Mouse (Mus musculus) intestine, postnatal 0 days (tissue): ENCODE measurements at regions not wholly inside any gene's neighbourhood (a gene's known extent, or its start where the extent isn't known, plus 50 kb on each side); places are given as distances from the start of the nearest gene placed in this dataset.

Experiments used
- ATAC-seq: fragments of 200-750 bp; cut with Nextera tagmentation; 2 replicates; pipeline ENCODE4 v1.8.0; 2017; ENCODE audit warnings: mild to moderate bottlenecking, moderate TSS enrichment, moderate library complexity
- H3K27ac ChIP-seq: fragments of 300-500 bp; sonication (generic); 2 replicates; pipeline ENCODE4 v1.5.1; 2014; ENCODE audit warnings: mild to moderate bottlenecking, low read depth, low read length, moderate library complexity
- H3K27me3 ChIP-seq: fragments of 300-500 bp; sonication (generic); replicated peaks from 2 replicates; pipeline ENCODE4 v1.6.1; 2014; ENCODE audit warnings: low read length, mixed read lengths; ENCODE audit not compliant: control insufficient read depth, insufficient read depth
- H3K36me3 ChIP-seq: fragments of 300-500 bp; sonication (generic); 2 replicates; pipeline ENCODE4 v1.6.1; 2014; ENCODE audit warnings: mild to moderate bottlenecking, moderate library complexity; ENCODE audit not compliant: control insufficient read depth, insufficient read depth
- H3K4me1 ChIP-seq: fragments of 300-500 bp; sonication (generic); replicated peaks from 2 replicates; pipeline ENCODE4 v1.6.1; 2014; ENCODE audit warnings: antibody characterized with exemption, low read length, mixed read lengths; ENCODE audit not compliant: control insufficient read depth, insufficient read depth
- H3K4me2 ChIP-seq: fragments of 300-500 bp; sonication (generic); replicated peaks from 2 replicates; pipeline ENCODE4 v1.6.1; 2014; ENCODE audit warnings: low read depth, mild to moderate bottlenecking, moderate library complexity
- H3K4me3 ChIP-seq: fragments of 300-500 bp; sonication (generic); 2 replicates; pipeline ENCODE4 v1.5.1; 2014; ENCODE audit warnings: low read depth, low read length
- H3K9ac ChIP-seq: fragments of 300-500 bp; sonication (generic); 2 replicates; pipeline ENCODE4 v1.6.1; 2014; ENCODE audit warnings: mild to moderate bottlenecking, low read depth, low read length
- H3K9me3 ChIP-seq: fragments of 300-500 bp; sonication (generic); 2 replicates; pipeline ENCODE4 v1.6.1; 2016; ENCODE audit warnings: mixed run types; ENCODE audit not compliant: control insufficient read depth
- CTCF ChIP-seq: sonication (generic); IDR thresholded peaks from 2 replicates; pipeline ENCODE4 v1.5.1; 2016; ENCODE audit warnings: low read depth, mild to moderate bottlenecking, control low read depth, antibody characterized with exemption, moderate library complexity
- WGBS: fragments of 180-500 bp; shearing (Covaris S2); extraction: QIAGEN DNeasy Blood & Tissue Kit; methylation state at CpG from one replicate; pipeline ENCODE4 v1.1.7; 2014; 5-methylcytosine and 5-hydroxymethylcytosine counted together

DNA sequence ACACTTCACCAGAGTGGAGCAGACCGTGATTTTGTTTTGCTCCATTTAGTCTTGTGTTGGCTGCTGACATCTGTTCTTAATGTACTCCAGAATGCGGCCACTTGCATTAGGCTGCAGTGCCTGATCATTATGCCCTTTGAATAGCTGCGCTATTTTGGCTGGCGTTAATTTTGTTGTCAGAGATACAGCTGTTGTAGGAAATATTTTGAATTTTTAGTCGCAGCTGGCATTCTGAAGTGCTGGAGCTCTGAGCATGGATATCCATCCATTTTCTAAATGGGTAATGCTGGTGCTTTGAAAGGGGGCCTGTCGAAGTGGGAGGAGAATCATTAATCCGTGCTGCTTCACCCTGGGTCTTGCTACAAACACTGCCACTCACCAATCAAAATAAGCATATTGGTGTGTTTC, 275.1 kb downstream of the Adamts20 start:
- TF ChIP-seq CTCF = no peak
- H3K27ac ChIP-seq = no peak overlapping the region
- H3K36me3 ChIP-seq = no peaks in the 10 kb centered on the region
- 57% methylated on average over 7 of the region's 7 CpGs for WGBS
- no peaks in the 10 kb centered on the region for H3K27me3 ChIP-seq
- H3K4me1 ChIP-seq = no peaks in the 10 kb centered on the region
- no peak overlapping the region for H3K9ac ChIP-seq
- H3K4me2 ChIP-seq = no peak overlapping the region
- no peak for ATAC-seq
- no peak overlapping the region for H3K4me3 ChIP-seq
- no peaks in the 10 kb centered on the region for H3K9me3 ChIP-seq

DNA sequence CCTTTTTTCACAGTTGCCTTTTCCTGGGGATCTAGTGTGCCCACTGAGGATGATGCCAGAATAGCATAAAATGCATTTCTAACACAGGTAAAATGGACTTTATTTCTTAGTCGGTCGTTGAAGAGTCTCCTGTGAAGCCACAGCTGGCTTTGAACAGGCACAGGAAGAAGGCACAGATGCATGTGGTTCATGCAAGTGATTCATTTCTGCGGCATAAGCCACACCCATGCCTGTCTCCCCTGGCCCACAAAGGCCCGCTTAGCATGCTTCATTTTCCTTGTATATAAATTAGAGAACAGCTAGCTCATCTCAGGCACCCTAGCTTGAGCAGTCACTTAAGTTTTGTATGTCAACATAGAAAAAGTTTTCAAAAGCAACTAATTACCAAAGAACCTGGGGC, 277.6 kb downstream of the Adamts20 start:
- Histone ChIP-seq H3K36me3 (no peaks in the 10 kb centered on the region), H3K4me1 (no peaks in the 10 kb centered on the region), H3K4me2 (no peak overlapping the region), H3K9ac (no peak overlapping the region), H3K27ac (no peak overlapping the region), H3K27me3 (no peaks in the 10 kb centered on the region), H3K9me3 (no peaks in the 10 kb centered on the region), H3K4me3 (no peak overlapping the region)
- 75% methylated on average over 4 of the region's 4 CpGs for WGBS
- TF ChIP-seq CTCF = no peak
- no peak for ATAC-seq

GRCm38 (mm10) chr15:94183663-94184375, 281.4 kb downstream of the Adamts20 start:
- Histone ChIP-seq H3K4me1 (no peaks in the 10 kb centered on the region), H3K4me2 (no peak overlapping the region), H3K36me3 (no peaks in the 10 kb centered on the region), H3K4me3 (no peak overlapping the region), H3K27me3 (no peaks in the 10 kb centered on the region), H3K9ac (no peak overlapping the region), H3K27ac (no peak overlapping the region), H3K9me3 (no peaks in the 10 kb centered on the region)
- 88% methylated on average over 6 of the region's 6 CpGs for WGBS
- TF ChIP-seq CTCF = no peak
- no peak for ATAC-seq

DNA sequence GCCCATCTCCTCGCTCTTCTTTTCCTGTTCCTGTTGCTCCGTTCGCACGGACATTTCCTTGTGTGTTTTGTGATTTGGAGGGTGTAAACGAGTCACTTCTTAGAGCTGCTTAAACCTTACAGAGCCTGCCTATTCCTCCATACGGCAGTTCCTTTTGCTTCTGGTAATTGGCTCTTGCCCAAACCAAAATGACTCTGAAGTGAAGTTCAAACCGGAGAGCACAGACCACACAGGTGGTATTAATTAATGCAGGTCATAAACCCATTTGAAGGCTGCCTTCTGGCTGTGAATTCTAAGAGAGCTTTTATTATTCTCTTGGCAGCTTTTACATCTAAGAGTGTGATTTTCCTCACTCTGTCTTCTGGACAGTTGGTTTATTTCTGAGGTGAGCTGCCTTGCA, 291.1 kb downstream of the Adamts20 start:
- H3K4me3 ChIP-seq = no peak overlapping the region
- ATAC-seq = no peak
- no peaks in the 10 kb centered on the region for H3K9me3 ChIP-seq
- no peaks in the 10 kb centered on the region for H3K36me3 ChIP-seq
- no peak overlapping the region for H3K27ac ChIP-seq
- no peaks in the 10 kb centered on the region for H3K4me1 ChIP-seq
- WGBS = 70% methylated on average over 7 of the region's 7 CpGs
- no peak overlapping the region for H3K4me2 ChIP-seq
- no peaks in the 10 kb centered on the region for H3K27me3 ChIP-seq
- H3K9ac ChIP-seq = no peak overlapping the region
- TF ChIP-seq CTCF = no peak

DNA sequence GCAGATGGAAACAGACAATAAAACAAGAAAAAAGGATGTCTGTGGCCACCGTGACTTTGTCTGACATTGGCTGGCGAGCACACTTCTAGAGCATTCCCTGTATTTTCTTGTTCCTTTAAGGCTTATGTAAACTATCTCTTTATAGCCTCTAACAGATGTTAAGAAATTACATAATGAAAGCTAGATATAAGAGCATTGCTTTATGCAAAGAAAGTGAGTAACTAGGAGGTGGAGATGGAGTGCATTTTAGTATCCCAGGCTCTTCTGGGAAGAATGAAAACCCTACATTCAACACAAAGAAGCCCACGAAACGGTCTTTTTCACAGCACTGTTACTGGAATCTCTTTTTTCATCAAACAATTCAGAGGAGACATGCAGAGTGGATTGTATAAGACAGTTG, 304.4 kb downstream of the Adamts20 start:
- Histone ChIP-seq H3K27ac (no peak overlapping the region), H3K9me3 (no peaks in the 10 kb centered on the region; the same call in 1 of the 2 replicates), H3K36me3 (no peaks in the 10 kb centered on the region), H3K4me2 (no peak overlapping the region), H3K9ac (no peak overlapping the region), H3K4me3 (no peak overlapping the region), H3K4me1 (no peaks in the 10 kb centered on the region), H3K27me3 (no peaks in the 10 kb centered on the region)
- WGBS = 68% methylated on average over 4 of the region's 4 CpGs
- TF ChIP-seq CTCF = no peak
- ATAC-seq = no peak

DNA sequence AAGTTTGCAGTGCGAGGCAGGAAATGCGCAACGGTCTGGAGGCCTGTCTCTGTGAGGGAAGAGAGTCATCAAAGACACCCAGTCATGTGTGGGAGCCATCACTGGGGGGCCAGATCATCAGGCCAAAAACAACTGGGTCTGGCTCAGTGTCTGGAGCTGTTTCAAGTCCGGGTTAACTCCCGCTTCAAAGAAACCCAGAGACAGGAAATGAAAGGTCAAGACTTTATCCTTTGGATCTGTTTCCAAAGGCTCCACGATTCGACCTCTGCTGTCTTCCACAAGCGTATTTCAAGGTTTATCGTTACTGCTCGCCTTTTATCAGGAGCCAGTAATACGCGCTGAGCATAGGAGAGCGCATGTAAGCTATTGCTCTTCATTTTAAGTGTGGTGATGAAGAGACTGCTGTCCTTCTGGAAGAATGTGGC, 325.7 kb downstream of the Adamts20 start:
- Histone ChIP-seq H3K4me3 (no peak overlapping the region), H3K9me3 (no peaks in the 10 kb centered on the region), H3K4me1 (no peaks in the 10 kb centered on the region), H3K4me2 (no peak overlapping the region), H3K27me3 (no peaks in the 10 kb centered on the region), H3K9ac (no peak overlapping the region), H3K27ac (no peak overlapping the region), H3K36me3 (no peaks in the 10 kb centered on the region)
- TF ChIP-seq CTCF = no peak
- no peak for ATAC-seq
- 65% methylated on average over 13 of the region's 13 CpGs for WGBS
